Mouse (Mus musculus) testis, adult 2 months (tissue): Measurements from ENCODE around the gene Myo6. TPM values are rescaled to one million over a fixed set of nuclear protein-coding genes. Genes with fewer than 3 reads are reported as not detected.

Source experiments
- H3K27ac ChIP-seq: fragments of 200-500 bp; 2 replicates; pipeline ENCODE4 v1.5.1; 2012; ENCODE audit warnings: low read depth, low read length; ENCODE audit not compliant: control insufficient read depth, insufficient read depth
- H3K27me3 ChIP-seq: fragments of 200-500 bp; 2 replicates; pipeline ENCODE4 v1.6.1; 2012; ENCODE audit warnings: mild to moderate bottlenecking, low read length, moderate library complexity; ENCODE audit not compliant: control insufficient read depth, insufficient read depth
- H3K36me3 ChIP-seq: fragments of 200-500 bp; 2 replicates; pipeline ENCODE4 v1.6.1; 2012; ENCODE audit warnings: mild to moderate bottlenecking, low read length; ENCODE audit not compliant: control insufficient read depth, insufficient read depth
- H3K4me1 ChIP-seq: fragments of 200-500 bp; 2 replicates; pipeline ENCODE4 v1.6.1; 2012; ENCODE audit warnings: low read length; ENCODE audit not compliant: control insufficient read depth, insufficient read depth
- H3K4me3 ChIP-seq: fragments of 200-500 bp; 2 replicates; pipeline ENCODE4 v1.5.1; 2012; ENCODE audit warnings: low read depth, mild to moderate bottlenecking, low read length, moderate library complexity, mixed read lengths; ENCODE audit not compliant: control insufficient read depth
- CTCF ChIP-seq: fragments of 200-500 bp; IDR thresholded peaks from 2 replicates; pipeline ENCODE4 v1.5.1; 2012; ENCODE audit warnings: low read depth, mild to moderate bottlenecking, inconsistent platforms, low read length, moderate library complexity; ENCODE audit not compliant: control insufficient read depth, insufficient read depth, insufficient replicate concordance
- POLR2A ChIP-seq: fragments of 200-500 bp; IDR thresholded peaks from 2 replicates; pipeline ENCODE4 v1.6.1; 2012; ENCODE audit warnings: low read depth, mild to moderate bottlenecking, inconsistent platforms, low read length, moderate library complexity; ENCODE audit not compliant: control insufficient read depth
- polyA plus RNA-seq: library from polyadenylated mRNA; depleted of rRNA; stranded (reverse); fragments of >200 nt; gene quantifications from 2 replicates; pipeline ENCODE4 v1.2.3, GENCODE M21; 2012

The Myo6 gene
- polyA plus RNA-seq, 1 experiment: 6.7 TPM

GRCm38 (mm10) chr9:80333466-80333865 is 168.6 kb downstream of the Myo6 start:
- Histone ChIP-seq H3K4me1 (no peaks in the 10 kb centered on the region), H3K4me3 (no peak overlapping the region), H3K36me3 (no peaks in the 10 kb centered on the region), H3K27ac (no peak overlapping the region), H3K27me3 (no peaks in the 10 kb centered on the region)
- no peak for TF ChIP-seq CTCF

GRCm38 (mm10) chr9:80333998-80334605 is 169.3 kb downstream of the Myo6 start:
- Histone ChIP-seq H3K27ac (no peak overlapping the region), H3K27me3 (no peaks in the 10 kb centered on the region), H3K4me1 (no peaks in the 10 kb centered on the region), H3K36me3 (no peaks in the 10 kb centered on the region), H3K4me3 (no peak overlapping the region)
- TF ChIP-seq CTCF (no peak), POLR2A (no peak)

- Histone ChIP-seq H3K4me1 (no peaks in the 10 kb centered on the region), H3K27ac (no peak overlapping the region), H3K27me3 (no peaks in the 10 kb centered on the region), H3K36me3 (no peaks in the 10 kb centered on the region), H3K4me3 (no peak overlapping the region)
- TF ChIP-seq CTCF (no peak), POLR2A (no peak)
Measured at GRCm38 (mm10) chr9:80335660-80336357, 171.0 kb downstream of the Myo6 start.

- no peaks in the 10 kb centered on the region for H3K36me3 ChIP-seq
- TF ChIP-seq CTCF: no peak
- TF ChIP-seq POLR2A: no peak
- no peak overlapping the region for H3K27ac ChIP-seq
- no peak overlapping the region for H3K4me3 ChIP-seq
- no peaks in the 10 kb centered on the region for H3K4me1 ChIP-seq
- no peaks in the 10 kb centered on the region for H3K27me3 ChIP-seq
Measured at GRCm38 (mm10) chr9:80338026-80338425, 173.2 kb downstream of the Myo6 start.

- Histone ChIP-seq H3K4me1 (no peaks in the 10 kb centered on the region), H3K36me3 (no peaks in the 10 kb centered on the region), H3K27me3 (no peaks in the 10 kb centered on the region), H3K27ac (no peak overlapping the region), H3K4me3 (no peak overlapping the region)
- TF ChIP-seq POLR2A (no peak), CTCF (no peak)
Measured at GRCm38 (mm10) chr9:80340927-80341326, 176.1 kb downstream of the Myo6 start.

GRCm38 (mm10) chr9:80341756-80342155 is 176.9 kb downstream of the Myo6 start:
- H3K4me1 ChIP-seq: no peaks in the 10 kb centered on the region
- no peak overlapping the region for H3K4me3 ChIP-seq
- H3K27ac ChIP-seq: no peak overlapping the region
- H3K27me3 ChIP-seq: no peaks in the 10 kb centered on the region
- TF ChIP-seq POLR2A: no peak
- H3K36me3 ChIP-seq: no peaks in the 10 kb centered on the region

GRCm38 (mm10) chr9:80342520-80342919 is 177.7 kb downstream of the Myo6 start:
- H3K27ac ChIP-seq: no peak overlapping the region
- H3K4me1 ChIP-seq: no peaks in the 10 kb centered on the region

More at GRCm38 (mm10) chr9:80342520-80342919, 177.7 kb downstream of the Myo6 start:
- Histone ChIP-seq H3K27me3 (no peaks in the 10 kb centered on the region), H3K4me3 (no peak overlapping the region), H3K36me3 (no peaks in the 10 kb centered on the region)
- TF ChIP-seq POLR2A: no peak
- no peak for TF ChIP-seq CTCF
